Mouse (Mus musculus) bone marrow, adult 2 months (tissue): ENCODE data around the gene Agmat.

Source experiments
- CTCF ChIP-seq: fragments of 200-500 bp; IDR thresholded peaks from 2 replicates; pipeline ENCODE4 v1.5.1; 2011; ENCODE audit warnings: low read length, control low read depth; ENCODE audit not compliant: control insufficient read depth, insufficient read depth
- POLR2A ChIP-seq: fragments of 200-500 bp; IDR thresholded peaks from 2 replicates; pipeline ENCODE4 v1.6.1; 2011; ENCODE audit warnings: low read depth, mild to moderate bottlenecking, control low read depth, low read length, borderline replicate concordance; ENCODE audit not compliant: control insufficient read depth

GRCm38 (mm10) chr4:141749557-141749956, 3.1 kb downstream of the Agmat start:
- TF ChIP-seq CTCF (no peak), POLR2A (no peak)
